Mouse (Mus musculus): ENCODE results near the gene Rabgap1l. TPM values are rescaled to one million over a fixed set of nuclear protein-coding genes. Genes with fewer than 3 reads are reported as not detected.

Gene Rabgap1l
- polyA plus RNA-seq, 1 experiment = 85.7 TPM

DNA sequence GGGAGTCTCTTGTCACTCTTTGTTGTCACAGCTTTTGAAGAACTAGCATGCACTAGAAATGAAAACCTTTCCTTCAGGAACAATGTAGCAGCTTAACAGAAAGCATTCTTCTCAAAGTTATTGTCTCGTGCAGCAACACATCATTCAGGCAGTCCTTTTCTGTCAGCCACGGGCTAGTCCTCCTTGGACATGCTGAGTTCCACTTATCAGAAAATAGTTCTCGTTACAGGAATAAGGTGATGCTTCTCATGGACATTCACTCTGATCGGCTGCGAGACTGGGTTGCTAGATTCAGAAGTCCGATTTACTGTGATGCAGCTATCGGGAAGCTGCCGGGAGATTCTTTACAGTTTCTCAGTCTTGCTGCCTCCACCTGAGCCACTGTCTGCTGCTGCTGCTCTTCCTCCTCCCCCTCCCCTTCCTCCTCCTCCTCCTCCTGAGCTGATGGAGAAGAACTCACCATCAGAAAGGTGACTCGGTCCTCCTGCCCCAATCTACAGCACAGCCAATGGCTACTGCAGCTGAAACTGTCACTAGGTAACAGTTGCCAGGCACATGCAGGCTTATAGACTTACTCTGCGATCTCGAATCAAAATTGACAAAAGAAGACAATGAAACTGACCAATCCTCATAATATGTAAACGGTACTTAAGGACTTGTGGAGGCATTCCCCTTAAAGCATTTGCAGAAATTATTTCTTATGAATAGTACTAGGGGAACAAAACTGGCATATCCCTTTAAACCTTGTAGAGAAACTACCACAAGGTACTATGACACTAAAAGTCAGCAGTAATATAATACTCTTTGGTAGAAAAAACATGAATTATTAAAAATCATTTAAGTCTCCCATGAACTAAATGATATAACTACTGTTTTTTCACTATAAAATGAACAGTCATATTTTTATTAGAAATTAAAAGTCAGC is 213.4 kb downstream of the Rabgap1l start:
- Histone ChIP-seq H3K36me3 (replicated peaks; ENCODE audit: low read length) (no peaks in the 10 kb centered on the region), H3K9me3 (no peaks in the 10 kb centered on the region), H3K4me1 (no peaks in the 10 kb centered on the region), H3K27me3 (replicated peaks) (no peaks in the 10 kb centered on the region), H3K4me3 (replicated peaks) (no peak overlapping the region)
- TF ChIP-seq GATA1 (IDR thresholded peaks at IDR 0.05; ENCODE audit: borderline replicate concordance, low read length) = no peak
- TF ChIP-seq FLI1 (IDR thresholded peaks at IDR 0.05; ENCODE audit: low read length) = no peak

DNA sequence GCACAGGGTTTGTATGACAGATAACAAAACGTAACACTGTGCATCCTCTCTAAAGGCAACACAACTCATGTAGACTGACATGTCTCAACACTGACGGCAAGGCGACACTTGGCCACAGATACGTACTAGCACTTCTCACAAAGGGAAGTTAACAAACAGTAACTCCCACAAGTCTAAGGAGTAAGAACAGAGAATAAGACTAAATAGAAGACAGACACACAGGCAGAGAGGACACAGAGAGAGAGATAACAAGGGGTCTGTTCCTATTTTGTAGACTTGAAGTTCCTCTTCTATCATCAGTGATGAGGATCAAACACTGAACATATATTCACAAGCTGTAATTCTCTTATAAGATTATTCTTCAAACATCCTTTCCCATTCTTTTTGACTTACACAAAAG is 216.9 kb downstream of the Rabgap1l start:
- Histone ChIP-seq H3K9me3 (no peaks in the 10 kb centered on the region), H3K27me3 (replicated peaks) (no peaks in the 10 kb centered on the region), H3K36me3 (replicated peaks; ENCODE audit: low read length) (no peaks in the 10 kb centered on the region), H3K4me1 (no peaks in the 10 kb centered on the region), H3K4me3 (replicated peaks) (no peak overlapping the region)
- TF ChIP-seq FLI1 (IDR thresholded peaks at IDR 0.05; ENCODE audit: low read length) (no peak), GATA1 (IDR thresholded peaks at IDR 0.05; ENCODE audit: borderline replicate concordance, low read length) (no peak)

DNA sequence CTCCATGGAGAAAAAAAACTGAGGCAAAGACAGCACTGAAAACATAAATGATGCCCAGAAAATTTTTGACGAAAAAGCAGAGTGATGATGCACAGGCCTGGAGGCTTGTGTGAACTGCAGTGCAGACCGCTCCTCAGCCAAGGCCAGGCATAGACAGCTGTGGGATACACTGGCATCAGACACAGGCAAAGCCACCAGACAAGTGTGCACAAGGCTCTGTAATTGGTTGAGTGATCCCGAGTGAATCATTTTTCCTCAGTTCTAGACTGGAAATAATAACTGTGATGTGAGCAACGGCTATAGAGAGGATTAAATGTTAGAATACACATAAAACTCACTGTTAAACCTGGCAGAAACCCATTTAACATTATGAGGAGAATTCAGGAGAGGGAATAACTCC is 219.0 kb downstream of the Rabgap1l start:
- no peaks in the 10 kb centered on the region for H3K9me3 ChIP-seq
- H3K27me3 ChIP-seq (replicated peaks) = no peaks in the 10 kb centered on the region

DNA sequence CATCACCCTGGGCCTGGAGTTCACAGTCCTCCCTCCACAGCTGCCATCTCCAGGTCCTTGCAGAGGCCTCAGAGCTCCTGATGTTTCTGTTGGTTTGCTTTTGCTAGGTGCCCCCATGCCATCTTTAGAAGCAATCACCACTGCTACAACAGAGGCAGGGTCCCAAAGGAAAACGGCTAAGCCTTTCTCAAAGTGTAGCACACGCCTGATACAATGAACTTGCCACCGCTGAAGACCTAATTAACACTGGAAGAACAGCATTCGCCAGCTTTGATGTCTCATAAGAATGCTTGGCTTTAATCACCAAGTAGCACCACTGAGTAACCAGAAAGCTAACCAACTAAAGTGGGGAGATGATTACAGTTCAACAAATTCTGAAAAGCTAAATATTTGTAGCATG is 226.6 kb downstream of the Rabgap1l start:
- Histone ChIP-seq H3K4me3 (replicated peaks) (no peak overlapping the region), H3K9me3 (no peaks in the 10 kb centered on the region), H3K27me3 (replicated peaks) (no peaks in the 10 kb centered on the region), H3K4me1 (no peaks in the 10 kb centered on the region), H3K36me3 (replicated peaks; ENCODE audit: low read length) (no peaks in the 10 kb centered on the region)
- TF ChIP-seq FLI1 (IDR thresholded peaks at IDR 0.05; ENCODE audit: low read length) (no peak), GATA1 (IDR thresholded peaks at IDR 0.05; ENCODE audit: borderline replicate concordance, low read length) (no peak)

More for the DNA sequence above, 219.0 kb downstream of the Rabgap1l start:
- Histone ChIP-seq H3K4me3 (replicated peaks) (no peak overlapping the region), H3K4me1 (no peaks in the 10 kb centered on the region), H3K36me3 (replicated peaks; ENCODE audit: low read length) (no peaks in the 10 kb centered on the region)
- no peak for TF ChIP-seq FLI1 (IDR thresholded peaks at IDR 0.05; ENCODE audit: low read length)
- no peak for TF ChIP-seq GATA1 (IDR thresholded peaks at IDR 0.05; ENCODE audit: borderline replicate concordance, low read length)

DNA sequence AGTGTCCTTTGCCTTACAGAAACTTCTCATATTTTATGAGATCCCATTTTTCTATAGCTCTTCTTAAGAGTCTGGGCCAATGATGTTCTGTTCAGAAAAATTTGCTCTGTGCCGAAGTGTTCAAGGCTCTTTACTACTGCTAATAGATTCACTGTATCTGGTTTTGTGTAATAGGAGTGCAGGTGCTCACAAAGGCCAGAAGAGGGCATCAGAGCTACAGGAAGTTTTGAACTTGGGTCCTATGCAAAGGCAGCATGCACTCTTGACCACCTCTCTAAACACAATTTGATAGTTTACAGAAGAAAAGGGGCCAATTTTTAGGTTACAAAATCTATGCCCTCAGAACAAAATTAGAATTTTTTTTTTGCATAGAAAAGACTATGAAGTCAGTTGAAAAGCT is 231.6 kb downstream of the Rabgap1l start:
- TF ChIP-seq GATA1 (IDR thresholded peaks at IDR 0.05; ENCODE audit: borderline replicate concordance, low read length) (no peak), FLI1 (IDR thresholded peaks at IDR 0.05; ENCODE audit: low read length) (no peak)
- Histone ChIP-seq H3K27me3 (replicated peaks) (no peaks in the 10 kb centered on the region), H3K4me1 (no peaks in the 10 kb centered on the region), H3K9me3 (no peaks in the 10 kb centered on the region), H3K4me3 (replicated peaks) (no peak overlapping the region), H3K36me3 (replicated peaks; ENCODE audit: low read length) (no peaks in the 10 kb centered on the region)

DNA sequence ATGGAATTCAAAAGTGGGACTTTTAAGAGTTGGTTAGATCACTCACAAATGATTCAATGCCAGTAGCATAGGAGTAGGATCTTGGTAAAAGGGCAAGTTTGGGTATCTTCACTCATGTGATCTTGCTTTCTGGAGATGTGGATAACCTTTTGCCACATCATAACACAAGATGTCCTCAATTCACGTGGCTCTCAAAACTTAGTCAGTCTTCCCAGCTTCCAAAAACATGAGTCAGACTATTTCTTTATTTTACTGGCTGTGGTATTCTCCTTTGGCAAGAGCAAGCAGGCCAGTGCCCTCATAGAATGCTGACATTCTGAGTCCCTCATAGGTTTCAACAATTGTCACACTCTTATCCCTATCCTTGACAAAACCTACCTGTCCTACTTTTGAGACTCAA is 242.4 kb downstream of the Rabgap1l start:
- TF ChIP-seq FLI1 (IDR thresholded peaks at IDR 0.05; ENCODE audit: low read length) (no peak), GATA1 (IDR thresholded peaks at IDR 0.05; ENCODE audit: borderline replicate concordance, low read length) (no peak)
- H3K4me1 ChIP-seq = peaks cover 5% of the 10 kb centered on the region
- no peaks in the 10 kb centered on the region for H3K27me3 ChIP-seq (replicated peaks)
- H3K4me3 ChIP-seq (replicated peaks) = no peak overlapping the region
- no peaks in the 10 kb centered on the region for H3K36me3 ChIP-seq (replicated peaks; ENCODE audit: low read length)
- H3K9me3 ChIP-seq = no peaks in the 10 kb centered on the region

DNA sequence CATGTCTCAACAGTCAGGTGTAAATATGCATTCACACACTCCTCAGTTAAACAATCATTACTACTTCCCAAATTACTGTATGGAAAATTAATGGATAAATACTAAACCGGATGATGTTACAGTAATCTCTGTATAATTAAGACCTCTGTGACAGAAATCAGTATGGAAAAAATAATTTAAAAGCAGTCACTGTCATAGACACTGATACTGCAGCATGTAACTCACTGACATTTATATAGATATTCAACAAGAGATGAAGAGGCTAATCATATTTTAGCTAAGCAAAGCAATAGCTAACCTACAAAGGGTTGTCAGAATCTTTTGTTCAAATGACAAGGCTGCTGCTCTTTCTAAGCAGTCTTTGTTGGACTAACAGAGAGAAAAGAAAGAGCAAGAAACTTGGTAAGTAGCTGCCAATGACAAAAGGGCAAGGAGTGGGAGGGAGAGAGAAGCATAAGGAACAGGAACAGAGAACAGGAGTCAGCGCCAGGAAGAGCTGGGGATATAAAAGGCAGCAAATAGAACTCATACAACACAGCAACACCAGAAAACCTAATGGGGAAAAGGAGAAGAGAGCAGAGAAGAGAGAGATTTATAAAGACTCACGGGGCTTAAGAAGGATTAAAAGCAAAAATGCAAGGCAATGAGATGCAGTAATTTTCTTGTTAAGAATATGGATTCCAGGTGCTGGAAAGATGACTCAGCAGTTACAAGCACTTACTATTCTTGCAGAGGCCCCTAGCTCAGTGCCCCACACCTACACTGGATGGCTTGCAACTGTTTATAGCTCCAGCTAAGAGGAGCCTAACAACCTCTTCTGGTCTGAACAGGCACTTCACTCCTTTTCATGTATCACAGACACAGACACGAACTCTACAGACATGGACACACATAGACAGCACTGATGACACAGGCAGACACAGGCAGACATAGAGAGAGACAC is 244.8 kb downstream of the Rabgap1l start:
- TF ChIP-seq GATA1 (IDR thresholded peaks at IDR 0.05; ENCODE audit: borderline replicate concordance, low read length) (no peak), FLI1 (IDR thresholded peaks at IDR 0.05; ENCODE audit: low read length) (no peak)
- H3K36me3 ChIP-seq (replicated peaks; ENCODE audit: low read length) = no peaks in the 10 kb centered on the region
- no peaks in the 10 kb centered on the region for H3K27me3 ChIP-seq (replicated peaks)
- no peaks in the 10 kb centered on the region for H3K9me3 ChIP-seq
- no peak overlapping the region for H3K4me3 ChIP-seq (replicated peaks)
- H3K4me1 ChIP-seq = peaks cover 5% of the 10 kb centered on the region

DNA sequence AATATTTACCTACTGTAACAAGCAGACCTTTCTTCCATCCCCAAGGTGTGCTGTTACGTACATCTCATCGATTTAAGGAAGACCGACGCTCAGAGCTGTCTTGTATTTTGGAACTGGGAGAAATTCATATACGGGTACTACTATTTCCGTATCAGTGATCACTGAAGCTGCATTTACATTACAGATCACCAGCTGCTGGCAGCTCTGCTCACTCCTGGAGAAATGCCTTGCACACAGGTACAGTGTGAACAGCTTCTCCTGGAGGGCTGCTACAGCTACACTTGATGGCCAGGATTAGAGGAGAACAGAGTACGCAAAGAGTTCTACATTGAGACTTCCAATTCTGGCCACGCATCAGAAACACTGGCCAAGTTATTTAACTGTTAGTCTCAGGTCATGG is 257.4 kb downstream of the Rabgap1l start:
- Histone ChIP-seq H3K4me1 (no peaks in the 10 kb centered on the region), H3K36me3 (replicated peaks; ENCODE audit: low read length) (no peaks in the 10 kb centered on the region), H3K27me3 (replicated peaks) (no peaks in the 10 kb centered on the region), H3K9me3 (no peaks in the 10 kb centered on the region), H3K4me3 (replicated peaks) (no peak overlapping the region)
- no peak for TF ChIP-seq GATA1 (IDR thresholded peaks at IDR 0.05; ENCODE audit: borderline replicate concordance, low read length)
- no peak for TF ChIP-seq FLI1 (IDR thresholded peaks at IDR 0.05; ENCODE audit: low read length)

DNA sequence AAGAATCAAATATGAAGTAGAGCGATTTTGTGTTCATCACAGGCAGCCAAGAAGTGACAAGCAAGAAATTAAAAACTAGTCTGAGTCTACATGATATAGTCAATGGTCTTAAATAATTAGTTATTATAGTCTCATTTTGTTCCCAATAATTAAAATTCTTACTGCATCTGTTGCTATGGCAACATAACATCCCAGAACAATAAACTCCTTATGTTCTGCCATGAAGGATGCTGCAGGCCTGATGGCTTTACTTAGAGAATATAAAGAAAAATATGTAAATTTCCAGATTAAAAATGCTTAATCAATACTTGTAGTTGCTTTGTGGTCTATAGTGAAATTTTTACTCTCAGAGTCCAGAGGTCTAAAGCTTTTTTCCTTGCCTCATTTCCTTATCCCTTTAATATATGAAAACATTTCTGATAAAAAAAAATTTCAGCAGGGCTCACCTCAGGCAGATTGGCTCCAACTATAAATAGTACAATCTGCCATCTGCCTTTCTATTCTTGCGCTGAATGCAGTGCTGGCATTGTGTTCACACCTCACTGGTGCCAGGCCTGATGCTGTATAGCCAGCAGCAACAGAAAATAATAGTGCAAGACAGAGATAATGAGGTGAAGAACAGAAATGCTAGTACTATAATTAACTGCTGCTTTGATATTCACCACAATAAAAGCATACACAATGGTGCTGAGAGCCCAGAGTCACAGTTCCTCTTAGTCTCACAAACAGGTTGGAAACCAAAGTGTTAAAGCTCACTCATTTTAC is 258.3 kb downstream of the Rabgap1l start:
- Histone ChIP-seq H3K9me3 (no peaks in the 10 kb centered on the region), H3K4me3 (replicated peaks) (no peak overlapping the region), H3K36me3 (replicated peaks; ENCODE audit: low read length) (no peaks in the 10 kb centered on the region), H3K4me1 (no peaks in the 10 kb centered on the region), H3K27me3 (replicated peaks) (no peaks in the 10 kb centered on the region)
- no peak for TF ChIP-seq FLI1 (IDR thresholded peaks at IDR 0.05; ENCODE audit: low read length)
- TF ChIP-seq GATA1 (IDR thresholded peaks at IDR 0.05; ENCODE audit: borderline replicate concordance, low read length) = no peak
